Mouse (Mus musculus) testis, adult 2 months (tissue): ENCODE measurements around the gene Clk1.

Source experiments
- CTCF ChIP-seq: fragments of 200-500 bp; IDR thresholded peaks from 2 replicates; pipeline ENCODE4 v1.5.1; 2012; ENCODE audit warnings: low read depth, mild to moderate bottlenecking, inconsistent platforms, low read length, moderate library complexity; ENCODE audit not compliant: control insufficient read depth, insufficient read depth, insufficient replicate concordance
- POLR2A ChIP-seq: fragments of 200-500 bp; IDR thresholded peaks from 2 replicates; pipeline ENCODE4 v1.6.1; 2012; ENCODE audit warnings: low read depth, mild to moderate bottlenecking, inconsistent platforms, low read length, moderate library complexity; ENCODE audit not compliant: control insufficient read depth

GRCm38 (mm10) chr1:58458175-58458574 is 34.3 kb upstream of the Clk1 start:
- TF ChIP-seq CTCF: no peak
- no peak for TF ChIP-seq POLR2A
